Mouse (Mus musculus) skeletal muscle tissue, adult 2 months (tissue): ENCODE results near the gene Zfp467.

Experiments
- DNase-seq: peaks from one replicate; pipeline ENCODE4 v3.0.0-alpha.2; 2012; ENCODE audit warnings: low read depth, low spot score

Zfp467 gene

DNA sequence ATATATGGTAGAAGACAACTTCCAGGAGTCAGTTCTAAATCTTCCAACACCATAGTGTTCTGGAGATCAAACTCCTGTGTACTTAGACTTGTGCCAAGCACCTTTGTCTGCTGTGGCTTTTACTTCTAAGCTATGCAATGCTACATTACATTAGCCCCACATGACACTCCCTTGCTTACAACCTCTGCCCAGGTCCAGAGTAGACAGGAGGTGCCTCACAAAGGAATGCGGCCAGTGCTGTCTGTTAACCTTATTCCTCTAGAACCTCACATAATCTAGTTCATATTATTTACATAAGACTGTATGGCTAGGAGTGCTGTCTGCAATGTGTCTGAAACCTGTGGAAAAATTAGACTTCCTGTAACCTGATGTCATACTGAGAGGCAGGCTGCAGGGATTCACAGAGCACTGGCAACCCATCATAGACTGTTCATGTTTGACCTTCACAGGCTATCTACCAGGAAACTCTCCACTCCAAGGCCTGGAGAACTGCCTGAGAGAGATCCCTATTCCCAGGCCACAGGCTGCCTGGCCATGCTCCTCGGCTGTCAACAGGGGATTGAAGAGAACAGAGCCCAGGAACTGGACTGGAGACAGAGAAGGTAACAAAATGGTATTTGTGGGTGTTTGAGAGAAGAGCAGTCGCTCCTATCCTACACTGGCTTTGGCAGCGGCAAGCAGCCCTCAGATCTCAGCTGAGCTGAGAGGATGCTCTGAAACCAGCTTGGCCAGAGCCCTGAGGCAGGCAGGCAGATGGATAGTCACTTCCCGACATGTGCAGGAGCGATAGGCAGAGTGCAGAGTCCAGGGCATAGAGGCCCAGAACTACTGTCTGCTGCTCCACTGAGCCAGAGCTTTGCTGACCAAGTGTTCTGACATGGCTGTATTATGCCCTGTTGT is 34.2 kb downstream of the Zfp467 start:
- DNase-seq = peak; percentile 72

DNA sequence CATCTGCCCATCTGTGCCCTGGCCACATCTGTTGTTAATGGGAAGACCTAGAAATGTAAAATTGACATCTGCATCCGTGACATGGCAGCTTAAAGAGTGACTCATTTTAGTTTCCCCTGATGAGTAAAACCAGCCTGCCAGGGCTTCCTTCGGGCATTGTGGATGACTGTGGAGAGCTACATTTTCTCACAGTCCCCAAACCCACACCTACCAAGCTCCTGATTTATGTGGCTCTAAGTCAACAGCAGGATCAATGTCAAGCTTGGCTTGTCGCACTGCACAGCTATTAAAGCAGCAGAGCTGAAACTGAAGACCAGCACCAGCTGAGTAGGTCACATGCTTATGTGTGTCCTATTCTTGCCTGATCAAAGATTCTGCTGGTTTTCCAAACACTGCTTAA is 35.1 kb downstream of the Zfp467 start:
- peak; percentile 86 for DNase-seq

DNA sequence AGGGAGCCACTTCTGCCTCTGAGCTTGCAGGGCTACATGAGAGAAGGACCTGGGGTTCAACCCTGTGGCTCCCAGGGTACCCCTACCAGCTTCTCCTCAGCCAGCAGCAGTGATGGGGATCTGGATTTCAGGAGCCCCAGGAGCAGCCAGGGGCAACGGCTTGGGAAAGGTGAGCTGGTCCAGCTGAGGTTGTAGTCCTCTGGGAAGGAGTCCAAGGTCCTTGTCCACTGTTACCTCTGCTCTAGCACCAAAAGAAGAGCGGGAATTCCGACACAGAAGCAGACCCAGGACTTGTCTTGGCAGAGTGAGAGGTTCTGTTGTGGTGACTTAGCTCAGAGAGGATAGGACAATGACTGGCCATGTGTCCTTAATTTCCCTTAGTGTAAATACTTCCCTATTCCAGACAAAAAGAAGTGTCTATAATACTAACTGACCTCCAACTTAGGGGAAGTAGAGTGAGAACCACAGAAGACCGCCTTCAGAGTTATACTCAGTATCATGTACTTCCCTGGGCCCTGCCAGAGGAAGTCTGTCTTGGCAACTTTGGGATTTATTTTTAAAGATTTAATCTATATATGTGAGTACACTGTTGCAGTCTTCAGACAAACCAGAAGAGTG is 35.8 kb downstream of the Zfp467 start:
- no peak for DNase-seq

DNA sequence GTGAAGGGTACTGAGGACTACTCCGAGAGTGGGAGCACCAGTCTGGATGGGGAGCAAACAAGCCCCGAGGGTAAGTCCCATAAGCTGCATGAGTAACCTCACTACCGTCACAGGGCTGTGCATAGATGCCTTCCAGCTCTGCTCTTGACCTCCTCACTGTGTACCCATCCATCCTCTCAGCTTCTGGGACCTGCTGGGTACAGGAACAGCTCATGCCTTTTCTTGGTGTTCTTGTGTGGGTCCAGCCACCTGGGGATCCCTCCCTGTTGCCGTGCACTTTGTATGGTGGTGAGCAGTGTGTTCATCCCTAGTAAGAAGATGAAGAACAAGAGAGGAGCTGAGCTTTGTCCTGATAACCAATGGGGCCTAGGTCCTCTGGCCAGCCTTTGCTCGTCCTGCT is 41.6 kb downstream of the Zfp467 start:
- no peak for DNase-seq

DNA sequence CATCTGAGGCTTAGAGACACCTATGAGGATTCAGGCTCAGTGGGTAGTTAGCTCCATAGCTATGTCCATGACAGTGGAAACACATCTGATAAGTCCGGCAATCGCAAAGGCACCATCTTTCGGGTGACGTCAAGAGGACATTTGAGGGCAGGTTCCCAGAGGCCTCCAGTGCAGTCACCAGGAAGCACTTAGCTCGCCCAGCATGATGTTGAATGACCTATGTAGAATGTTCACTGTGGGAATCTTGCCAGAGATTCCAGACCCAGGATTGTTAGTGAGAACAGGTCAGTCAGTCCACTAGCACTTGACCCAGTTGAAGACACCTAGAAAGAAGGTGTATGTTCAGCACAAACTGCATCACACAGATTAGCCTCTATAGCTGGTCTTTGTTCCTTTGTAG is 45.7 kb downstream of the Zfp467 start:
- DNase-seq = no peak

DNA sequence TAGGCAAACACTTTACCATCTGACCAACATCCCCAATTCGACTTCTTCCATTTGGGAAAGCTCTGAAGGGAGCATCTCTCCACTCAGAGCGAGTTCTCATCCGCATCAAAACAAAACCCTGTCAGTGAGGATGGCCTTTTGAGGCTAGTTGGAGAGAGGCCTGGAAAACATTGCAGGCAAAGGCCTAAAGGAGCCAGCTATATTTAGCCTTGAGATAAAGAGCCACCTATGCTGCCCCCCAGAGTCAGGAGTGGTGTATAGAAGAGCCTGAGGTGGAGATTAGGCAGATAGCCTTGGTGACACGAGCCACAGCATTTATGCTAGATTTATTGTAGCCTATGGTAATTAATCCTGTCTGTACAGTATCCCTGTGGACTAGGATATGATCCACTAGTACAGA is 48.3 kb downstream of the Zfp467 start:
- DNase-seq = no peak

DNA sequence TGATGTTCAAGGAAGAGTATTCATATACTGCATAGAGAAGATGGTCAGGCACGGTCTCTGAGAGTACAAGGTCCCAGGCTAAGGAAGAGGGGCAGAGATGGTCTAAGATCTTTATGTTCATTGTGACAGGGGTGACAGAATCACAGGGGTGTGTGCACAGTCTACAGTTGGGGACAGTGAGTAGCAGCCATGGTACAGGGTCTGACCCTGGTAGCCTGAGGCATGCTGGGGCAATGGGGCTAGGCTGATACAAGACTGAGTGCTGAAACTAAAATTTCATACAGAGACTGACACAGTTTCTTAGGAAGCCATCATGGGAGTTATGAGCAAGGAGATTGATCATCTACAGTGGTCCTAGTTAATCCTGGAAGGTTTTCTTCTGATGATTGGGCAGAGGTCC is 48.9 kb downstream of the Zfp467 start:
- no peak for DNase-seq

DNA sequence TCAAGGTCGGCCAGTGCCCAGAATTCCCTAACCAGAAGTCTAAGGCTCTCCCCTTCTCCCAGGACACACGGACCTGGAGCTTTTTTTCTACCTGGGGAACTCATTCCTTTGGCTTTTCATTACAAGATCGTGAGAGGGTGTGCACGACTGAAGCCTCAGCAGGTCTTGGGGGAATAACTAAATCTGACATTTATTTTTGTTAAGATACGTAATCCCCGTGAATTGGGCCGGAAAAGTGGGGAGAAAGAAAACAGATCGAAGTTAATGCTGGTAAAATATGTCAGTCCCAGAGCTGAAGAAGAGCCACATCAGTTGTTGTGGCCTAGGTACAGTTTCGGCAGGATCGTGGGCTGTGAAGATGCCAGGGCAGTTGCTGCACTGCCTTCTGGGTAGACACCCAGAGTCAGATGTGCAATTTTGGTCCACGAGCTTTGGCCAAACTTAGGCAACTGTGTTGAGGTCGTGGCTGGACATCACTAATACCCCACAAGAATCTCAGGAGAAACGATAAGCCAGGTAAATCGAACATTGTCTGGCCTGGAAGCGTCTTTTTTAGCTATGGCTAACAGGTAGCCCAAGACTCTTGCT is 49.5 kb downstream of the Zfp467 start:
- no peak for DNase-seq

DNA sequence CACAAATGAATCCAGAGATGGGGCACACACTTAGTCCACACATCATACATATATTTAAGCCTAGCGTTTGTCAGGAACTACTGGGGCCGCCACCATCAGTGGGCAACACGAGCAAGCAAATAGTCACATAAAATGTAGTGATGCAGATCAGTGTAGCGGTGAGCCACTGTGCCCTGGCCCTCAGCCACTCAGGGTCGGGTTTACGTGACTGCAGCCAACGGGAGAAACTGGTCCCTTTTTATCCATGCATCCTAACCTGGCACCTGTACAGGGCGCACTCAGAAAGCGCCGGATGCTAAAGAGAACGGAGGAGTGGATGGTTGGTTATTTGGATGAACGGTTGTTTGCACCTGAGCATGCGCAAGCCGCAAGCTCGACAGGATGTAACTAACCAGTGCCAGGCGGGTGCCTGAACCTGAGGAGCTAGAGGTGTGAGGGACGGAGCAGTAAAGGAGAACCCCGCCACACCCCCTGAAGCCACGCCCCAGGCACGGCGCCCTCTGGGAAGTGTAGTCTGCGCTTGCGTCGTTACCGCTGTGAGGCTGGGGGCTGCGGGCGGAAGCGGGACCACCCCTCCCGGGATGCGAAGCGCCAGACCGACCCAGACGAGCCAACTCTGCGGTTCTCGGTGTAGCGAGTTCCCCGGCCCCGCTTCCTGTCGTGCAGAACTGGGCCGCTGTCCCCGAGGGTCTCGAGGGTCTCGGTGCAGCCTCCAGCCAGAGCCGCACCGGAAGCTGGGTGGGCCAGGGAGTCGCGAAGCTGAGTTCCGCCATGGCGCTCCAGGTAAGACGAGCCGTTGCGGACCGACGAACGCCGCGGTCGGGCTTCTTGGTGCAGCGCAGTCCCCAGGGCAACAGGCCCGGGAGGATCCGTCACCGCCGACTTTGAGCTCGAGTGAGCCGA is 50.3 kb downstream of the Zfp467 start, which contains the start of gene Krba1:
TSS of gene Krba1 (plus strand) at position 482 of the 903 bp plus-strand sequence.
- DNase-seq = no peak

DNA sequence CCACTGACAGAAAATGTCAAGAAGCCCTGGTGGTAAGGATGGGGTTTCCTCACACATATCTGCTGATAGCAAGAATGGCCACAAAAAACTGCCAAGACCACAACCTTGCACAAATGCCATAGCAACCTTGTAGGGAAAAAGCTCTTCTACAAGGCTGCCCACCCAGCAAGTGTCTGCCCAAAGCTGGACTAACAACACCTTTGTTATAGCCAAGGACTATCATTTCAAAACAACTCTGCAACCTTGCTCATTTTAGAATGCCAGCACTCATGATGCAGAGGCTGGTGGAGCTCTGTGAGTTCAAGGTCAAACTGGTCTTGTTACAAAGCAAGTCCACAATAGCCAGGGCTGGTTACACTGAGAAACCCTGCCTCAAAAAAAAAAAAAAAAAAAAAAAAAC is 51.8 kb downstream of the Zfp467 start:
- DNase-seq = no peak

DNA sequence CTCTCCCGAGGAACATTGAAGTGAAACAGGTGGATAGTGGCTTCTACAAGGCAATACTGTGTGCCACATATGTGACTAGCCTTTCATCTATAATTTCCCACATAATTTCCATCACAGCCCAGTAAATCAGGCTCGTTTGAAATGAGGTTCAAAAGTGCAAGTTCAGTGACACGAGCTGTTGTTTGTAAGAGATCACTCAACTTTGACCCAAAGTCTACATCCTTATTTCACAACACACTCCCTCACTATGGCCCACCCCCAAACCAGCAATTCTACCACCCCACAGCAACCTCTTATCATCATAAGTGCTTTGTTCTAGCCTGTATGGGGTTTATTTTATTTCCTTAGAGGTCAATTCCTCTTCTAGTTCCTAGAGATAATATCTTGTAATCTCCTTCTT is 57.4 kb downstream of the Zfp467 start:
- no peak for DNase-seq
